Mouse (Mus musculus) lung, adult 2 months (tissue): ENCODE measurements around the gene Tert. TPM values are rescaled to one million over a fixed set of nuclear protein-coding genes. Genes with fewer than 3 reads are reported as not detected.

Experiments used
- DNase-seq: peaks from one replicate; pipeline ENCODE4 v3.0.0; 2022
- H3K4me1 ChIP-seq: fragments of 200-500 bp; 2 replicates; pipeline ENCODE4 v1.6.1; 2011; ENCODE audit warnings: low read length; ENCODE audit not compliant: control insufficient read depth, insufficient read depth
- H3K4me3 ChIP-seq: fragments of 200-500 bp; replicated peaks from 2 replicates; pipeline ENCODE3; 2011; ENCODE audit warnings: low read depth, mild to moderate bottlenecking, control low read depth, low read length; ENCODE audit errors: extremely low read depth
- CTCF ChIP-seq: fragments of 200-500 bp; IDR thresholded peaks from 2 replicates; pipeline ENCODE4 v1.5.1; 2011; ENCODE audit warnings: mild to moderate bottlenecking, low read length, control low read depth; ENCODE audit not compliant: insufficient read depth
- POLR2A ChIP-seq: fragments of 200-500 bp; IDR thresholded peaks from 2 replicates; pipeline ENCODE4 v1.6.1; 2011; ENCODE audit warnings: low read depth, mild to moderate bottlenecking, control low read depth, low read length, borderline replicate concordance; ENCODE audit errors: extremely low read depth
- WGBS: fragments of 180-500 bp; shearing (Covaris S2); methylation state at CpG from one replicate; pipeline ENCODE4 v1.1.7; 2018; 5-methylcytosine and 5-hydroxymethylcytosine counted together
- polyA plus RNA-seq: library from polyadenylated mRNA; depleted of rRNA; stranded (reverse); fragments of >200 nt; gene quantifications from 2 replicates; pipeline ENCODE4 v1.2.3, GENCODE M21; 2012; rRNA removed

Gene Tert
- polyA plus RNA-seq, 1 experiment = 2.4 TPM

DNA sequence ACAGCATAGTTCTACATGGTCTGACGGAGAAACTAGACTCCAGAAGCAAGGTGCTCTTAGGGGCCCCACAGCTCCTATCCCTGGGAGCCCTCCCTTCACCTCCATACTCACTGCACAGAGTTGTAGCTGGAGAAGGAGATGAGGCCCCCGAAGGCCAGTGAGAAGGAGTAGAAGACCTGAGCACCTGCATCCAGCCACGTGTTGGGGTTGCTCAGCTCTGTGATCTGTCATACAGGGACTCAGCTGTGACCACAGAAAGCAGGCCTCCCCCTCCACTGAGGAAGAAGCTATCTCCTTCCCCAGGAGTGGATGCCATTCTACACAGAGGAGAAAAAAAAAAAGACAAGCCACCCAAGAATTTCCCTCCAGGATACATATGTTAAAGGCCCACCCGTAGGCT lies 62.2 kb downstream of the Tert start:
- WGBS = 59% methylated on average over 4 of the region's 4 CpGs
- no peak for DNase-seq
- TF ChIP-seq CTCF = no peak
- no peaks in the 10 kb centered on the region for H3K4me1 ChIP-seq
- H3K4me3 ChIP-seq = no peak overlapping the region

- TF ChIP-seq POLR2A (no peak), CTCF (peak; percentile 47)
- 18% methylated on average over 10 of the region's 10 CpGs for WGBS
- no peaks in the 10 kb centered on the region for H3K4me1 ChIP-seq
- H3K4me3 ChIP-seq = no peak overlapping the region
- DNase-seq = peak; percentile 36
Measured at GRCm38 (mm10) chr13:73692249-73692868, 65.6 kb downstream of the Tert start.

DNA sequence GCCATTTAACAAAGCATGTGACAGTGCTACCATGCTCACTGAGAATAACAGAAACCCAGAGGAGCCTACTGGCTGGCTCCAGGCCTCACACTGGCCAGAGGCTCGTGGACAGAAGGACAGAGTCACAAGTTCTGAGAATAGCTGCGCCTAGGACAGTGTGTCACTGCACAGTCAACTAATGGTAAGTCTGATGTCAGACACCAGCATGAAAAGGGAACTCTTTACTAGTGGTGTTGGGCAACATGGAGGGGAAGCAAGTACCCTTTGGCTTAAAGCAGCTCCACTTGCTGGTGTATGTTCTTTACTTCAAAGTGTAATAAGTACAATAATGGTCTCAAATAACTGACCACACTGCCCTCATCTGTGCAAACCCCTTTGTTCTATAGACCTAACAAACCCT lies 66.6 kb downstream of the Tert start:
- H3K4me3 ChIP-seq = no peak overlapping the region
- H3K4me1 ChIP-seq = no peaks in the 10 kb centered on the region
- no peak for DNase-seq
- TF ChIP-seq CTCF (no peak), POLR2A (no peak)
- WGBS = 52% methylated on average over 2 of the region's 2 CpGs

DNA sequence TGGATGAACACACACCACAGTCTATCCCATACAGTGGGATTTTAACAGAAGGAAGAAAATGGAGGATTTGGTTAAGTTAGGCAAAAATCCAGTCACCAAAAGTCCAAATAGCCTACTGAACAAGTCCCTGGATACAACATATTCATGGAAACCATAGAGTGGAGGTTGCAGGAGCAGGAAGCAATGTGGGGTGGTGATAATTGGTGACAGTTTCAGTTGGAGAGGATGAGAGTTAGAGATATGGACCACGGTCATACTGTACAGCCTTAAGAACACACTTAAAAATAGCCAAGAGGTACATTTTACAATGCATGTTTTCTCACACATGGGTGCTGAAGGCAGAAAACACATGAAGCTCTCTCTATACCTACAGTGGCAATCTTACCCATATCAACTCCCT lies 68.3 kb downstream of the Tert start:
- DNase-seq = no peak
- TF ChIP-seq CTCF (no peak), POLR2A (no peak)
- H3K4me1 ChIP-seq = no peaks in the 10 kb centered on the region
- 72% methylated on average over 1 of the region's 1 CpGs for WGBS
- no peak overlapping the region for H3K4me3 ChIP-seq

- Histone ChIP-seq H3K4me1 (no peaks in the 10 kb centered on the region), H3K4me3 (no peak overlapping the region)
- no peak for DNase-seq
- TF ChIP-seq CTCF = no peak
- no peak for TF ChIP-seq POLR2A
- 58% methylated on average over 3 of the region's 3 CpGs for WGBS
Measured at GRCm38 (mm10) chr13:73696529-73696928, 69.8 kb downstream of the Tert start.

Other genes starting within 250 kb of the Tert start
- gene Lpcat1, start 159.7 kb upstream of the Tert start, polyA plus RNA-seq = 408 and 425 TPM in 2 replicates
- gene Slc6a3, start 90.2 kb upstream of the Tert start, polyA plus RNA-seq = 0.10 and 0.12 TPM in 2 replicates
- gene Clptm1l, start 22.9 kb upstream of the Tert start, polyA plus RNA-seq = 104 and 115 TPM in 2 replicates
- 0.10 TPM in 1 of 2 replicates, not detected in the other for gene Slc6a18, start 51.1 kb downstream of the Tert start, polyA plus RNA-seq
- gene Slc6a19, start 78.0 kb downstream of the Tert start, polyA plus RNA-seq = 0.18 and 8.8 TPM in 2 replicates
- 60.0 and 69.9 TPM in 2 replicates for gene Slc12a7, start 106.2 kb downstream of the Tert start, polyA plus RNA-seq
- gene Nkd2, start 220.7 kb downstream of the Tert start, polyA plus RNA-seq = 12.1 and 14.2 TPM in 2 replicates